Mouse (Mus musculus) adrenal gland, postnatal 4 days (tissue): Measurements from ENCODE around the gene Ric3. TPM values are rescaled to one million over a fixed set of nuclear protein-coding genes. Genes with fewer than 3 reads are reported as not detected.
A peak's percentile ranks its signal among the peaks of the same experiment; 100 is the strongest.

ENCODE experiments used
- DNase-seq, 2 experiments: peaks; one replicate each; pipeline ENCODE4 v3.0.0; 2021 to 2022; ENCODE audit warnings: low spot score in 2 of 2, mixed read lengths in 2 of 2
- total RNA-seq, 2 experiments: library from RNA; stranded (reverse); gene quantifications; 2 replicates each; pipeline ENCODE4 v1.2.3; 2021

Ric3 gene
- total RNA-seq, 2 experiments from 2014 or later: 24.6 to 28.1 TPM

DNA sequence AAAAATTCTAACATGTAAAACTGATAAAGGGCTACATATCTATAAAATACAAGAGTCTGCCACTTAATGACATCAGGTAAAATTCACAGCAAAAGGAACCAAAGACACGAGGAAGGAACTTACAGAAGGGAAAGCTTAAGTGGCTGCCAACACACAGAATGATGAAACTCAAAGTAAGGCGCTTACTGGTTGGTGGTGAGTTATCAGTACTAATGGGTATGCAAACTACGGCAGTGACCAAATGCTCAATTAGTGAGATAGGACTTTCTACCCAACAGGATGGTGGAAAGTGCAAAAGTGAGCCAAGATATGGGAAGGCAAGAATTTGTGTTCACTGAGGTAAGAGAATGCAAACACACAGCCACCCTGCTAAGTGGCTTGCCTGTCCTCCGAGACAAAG, 23.6 kb downstream of the Ric3 start:
- DNase-seq: no peak

DNA sequence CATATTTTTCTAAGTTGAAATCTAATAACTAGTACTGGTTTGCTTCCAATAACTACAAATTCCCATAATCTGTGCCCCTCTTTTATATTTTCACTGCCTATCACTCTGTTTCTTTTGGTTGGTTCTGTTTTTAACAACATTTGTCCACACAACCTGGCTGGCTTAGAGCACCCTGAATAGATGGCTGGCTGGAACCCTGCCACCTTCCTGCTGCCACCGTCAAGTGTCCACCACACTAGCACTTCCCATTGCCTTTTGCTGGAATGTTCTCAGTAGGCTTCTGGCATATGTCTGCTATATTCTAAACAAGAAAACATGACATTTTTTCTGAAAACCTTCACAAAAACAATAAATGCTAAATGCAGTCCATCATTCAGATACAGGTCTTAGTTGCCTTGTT, 32.3 kb downstream of the Ric3 start:
- DNase-seq: no peak

- DNase-seq: no peak
These were observed 37.3 kb downstream of the Ric3 start for GRCm38 (mm10) chr7:109045876-109046275.

DNA sequence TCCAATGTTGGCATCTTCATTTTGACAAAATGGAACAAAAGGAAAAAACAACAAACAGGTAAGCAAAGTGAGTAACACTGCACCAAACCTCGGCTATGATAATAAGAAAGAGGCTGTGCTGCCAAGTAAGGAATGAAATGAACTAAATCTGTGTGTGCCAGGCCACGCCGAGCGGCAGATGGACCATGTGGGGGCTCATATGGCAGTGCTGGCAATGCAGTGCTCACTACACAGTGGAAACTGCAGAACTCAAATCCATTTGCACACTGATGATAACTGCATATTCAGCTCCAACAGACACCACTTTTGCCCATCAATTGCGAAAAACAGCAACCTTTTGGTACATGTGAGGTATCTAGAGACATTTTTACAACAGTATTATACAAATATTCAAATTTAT, 43.7 kb downstream of the Ric3 start:
- DNase-seq: no peak

GRCm38 (mm10) chr7:109038987-109039386, 44.1 kb downstream of the Ric3 start:
- DNase-seq: no peak

DNA sequence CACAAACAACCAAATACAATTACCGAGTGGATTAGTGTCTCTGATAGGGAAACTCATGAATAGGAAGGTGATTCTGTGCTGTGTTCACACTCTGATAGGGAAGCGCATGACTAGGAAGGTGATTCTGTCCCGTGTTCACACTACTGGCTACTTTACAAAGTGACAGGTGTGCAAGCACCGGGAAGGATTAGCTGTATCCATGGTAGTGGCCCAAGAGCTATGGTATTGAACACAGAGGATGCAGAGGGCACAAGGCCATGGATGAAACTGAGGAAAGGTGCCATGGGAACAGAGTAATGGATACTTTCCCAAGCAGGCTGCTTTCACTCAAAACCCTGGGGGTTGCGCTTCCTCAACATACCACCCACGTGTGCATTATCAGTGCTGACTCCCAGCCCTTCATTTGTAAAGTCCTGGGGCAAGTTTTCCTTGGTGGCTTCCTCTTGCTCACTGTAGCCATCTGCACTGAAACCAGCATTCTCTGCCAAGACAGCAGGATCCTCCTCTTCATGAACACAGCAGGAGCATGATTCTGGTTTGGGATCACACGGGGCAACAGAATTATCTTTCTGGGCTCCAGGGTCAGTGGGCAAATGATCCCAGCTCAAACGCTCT, 44.9 kb downstream of the Ric3 start:
- no peak for DNase-seq

DNA sequence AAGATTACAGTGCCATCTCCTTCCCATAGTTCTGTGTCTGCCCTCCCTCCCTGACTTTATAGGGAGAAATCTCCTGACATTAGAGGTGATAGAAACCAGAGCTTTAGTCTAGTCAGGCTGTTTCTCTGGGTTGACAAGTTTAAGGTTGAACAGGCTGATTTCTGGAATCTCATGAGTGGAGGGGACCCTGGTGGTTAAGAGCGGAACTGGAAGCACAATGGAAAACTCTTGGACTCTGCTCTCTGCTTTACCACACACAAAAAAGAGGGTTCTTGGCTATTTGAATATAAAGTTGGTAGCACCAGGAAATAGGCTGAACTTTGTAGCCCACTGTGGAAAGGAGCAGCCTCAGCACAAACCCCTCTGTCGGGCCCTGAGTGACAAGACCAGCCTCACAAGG, 51.1 kb downstream of the Ric3 start:
- DNase-seq: no peak

GRCm38 (mm10) chr7:109031331-109031730, 51.8 kb downstream of the Ric3 start:
- DNase-seq: no peak

- DNase-seq: no peak
These were observed 53.1 kb downstream of the Ric3 start for GRCm38 (mm10) chr7:109029961-109030465.

GRCm38 (mm10) chr7:109028204-109028603, 54.9 kb downstream of the Ric3 start:
- DNase-seq: no peak

GRCm38 (mm10) chr7:109027721-109028120, 55.4 kb downstream of the Ric3 start:
- no peak for DNase-seq

DNA sequence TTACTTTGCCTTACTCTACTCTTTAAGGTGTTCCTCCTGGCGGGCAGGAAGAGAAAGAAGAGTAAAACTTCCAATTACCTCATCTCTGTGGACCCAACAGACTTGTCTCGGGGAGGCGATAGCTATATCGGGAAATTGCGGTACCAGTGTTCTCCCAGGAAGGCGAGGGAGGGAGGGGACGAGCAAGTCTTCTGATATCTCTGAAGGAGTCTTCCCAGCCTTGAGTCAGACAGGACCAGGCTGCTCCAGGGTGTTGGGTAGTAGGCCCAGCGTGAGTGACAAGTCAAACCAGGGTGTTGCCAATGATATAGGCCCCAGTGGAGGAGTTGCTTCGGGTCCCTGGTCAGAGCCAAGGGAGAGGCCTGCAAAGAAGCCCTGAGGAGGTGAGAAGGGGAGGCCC, 56.2 kb downstream of the Ric3 start:
- DNase-seq: no peak

DNA sequence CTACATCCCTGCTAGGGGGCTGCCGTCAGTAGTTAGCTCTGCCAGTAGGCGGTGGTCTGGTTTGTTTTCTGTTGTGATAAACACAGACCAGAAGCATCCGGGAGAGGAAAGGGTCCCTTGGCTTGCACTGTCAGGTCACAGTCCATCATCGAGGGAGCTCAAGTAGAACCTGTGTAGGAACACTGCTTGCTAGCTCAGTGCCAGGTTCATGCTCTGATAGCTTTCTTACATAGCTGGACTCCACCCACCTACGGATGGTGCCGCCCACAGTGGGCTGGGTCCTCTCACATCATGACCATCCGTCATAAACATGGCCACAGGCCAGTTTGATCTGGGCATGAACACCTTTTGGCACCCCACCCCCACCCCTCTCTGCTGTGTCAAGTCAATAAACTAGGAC, 57.4 kb downstream of the Ric3 start:
- no peak for DNase-seq

DNA sequence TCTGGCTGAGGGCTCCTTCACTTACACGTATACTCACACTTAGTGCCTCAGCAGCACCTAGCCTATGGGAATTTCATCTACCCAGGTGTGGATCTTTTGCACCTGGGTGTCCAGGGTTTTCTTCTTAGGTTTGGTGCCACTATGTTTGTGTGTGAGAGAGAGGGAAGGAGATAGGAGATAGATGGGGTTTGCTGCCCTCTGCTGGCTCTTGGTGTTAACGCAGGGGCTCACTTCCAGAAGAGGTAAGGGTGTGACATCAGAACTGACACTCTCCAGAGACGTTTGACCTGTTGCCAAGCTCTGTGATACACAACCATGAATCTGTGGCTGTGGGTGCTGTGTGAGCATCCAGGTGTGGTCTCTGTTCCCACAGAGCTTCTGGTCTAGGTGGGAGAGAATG, 61.7 kb downstream of the Ric3 start:
- peak in 1 of 2 experiments; percentile 36 for DNase-seq

GRCm38 (mm10) chr7:109019243-109019642, 63.9 kb downstream of the Ric3 start:
- no peak for DNase-seq

DNA sequence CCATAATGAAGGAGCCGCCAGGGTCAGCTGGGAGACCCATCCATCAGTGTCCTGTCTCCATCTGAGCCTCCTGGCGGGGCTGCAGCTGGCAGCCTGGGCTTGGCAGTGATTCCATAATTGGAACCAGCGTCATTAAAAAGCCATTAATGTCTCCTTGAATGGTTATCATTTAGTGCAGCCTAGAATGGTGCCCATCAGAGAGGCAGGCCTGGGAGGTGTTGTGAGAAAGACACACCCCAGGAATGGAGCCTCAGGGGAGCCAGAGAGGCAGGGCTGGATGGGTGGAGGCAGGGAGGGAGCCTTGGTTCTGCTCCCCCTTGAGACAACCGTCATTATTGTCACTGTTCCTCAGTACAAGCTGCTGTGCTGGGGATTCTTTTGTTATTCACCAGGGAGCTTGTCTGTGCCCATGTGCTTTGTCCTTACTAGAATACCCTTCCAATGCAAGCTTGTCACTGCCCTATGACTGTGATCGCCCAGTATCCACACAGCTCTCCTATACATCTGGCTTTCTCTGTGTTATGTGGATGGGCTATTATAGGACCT, 66.7 kb downstream of the Ric3 start:
- DNase-seq: no peak

- DNase-seq: no peak
These were observed 68.3 kb downstream of the Ric3 start for GRCm38 (mm10) chr7:109014851-109015250.

DNA sequence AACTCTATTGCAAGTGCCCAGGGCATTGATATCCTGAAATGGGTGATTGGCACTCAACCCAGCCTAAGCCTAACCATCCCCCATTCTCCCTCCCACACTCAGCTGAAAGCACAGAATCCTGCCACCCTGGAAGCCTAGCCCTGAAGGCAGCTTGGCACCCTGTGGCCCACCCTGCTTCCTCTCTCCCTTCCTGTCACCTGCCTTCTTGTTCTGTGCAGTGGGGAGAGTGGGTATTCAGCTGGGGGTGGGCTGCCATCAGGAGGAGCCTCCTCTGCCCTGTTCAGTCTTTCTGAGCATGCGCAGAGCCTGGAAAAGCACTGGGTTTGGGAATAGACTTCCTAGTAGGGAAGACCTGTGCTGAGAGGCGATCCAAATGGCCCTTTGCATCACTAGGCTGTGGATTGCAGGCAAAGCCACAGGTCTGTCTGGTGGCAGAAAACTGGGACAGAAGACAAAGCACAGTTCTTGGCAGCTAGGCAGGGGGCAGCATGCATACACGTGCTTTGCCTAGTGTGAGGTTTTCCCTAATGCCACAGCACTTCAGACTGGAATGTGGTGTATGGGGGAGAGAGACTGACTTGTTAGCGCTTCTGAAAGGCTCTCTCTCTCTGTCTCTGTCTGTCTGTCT, 70.0 kb downstream of the Ric3 start:
- DNase-seq: no peak

GRCm38 (mm10) chr7:109012575-109012974, 70.6 kb downstream of the Ric3 start:
- no peak for DNase-seq

DNA sequence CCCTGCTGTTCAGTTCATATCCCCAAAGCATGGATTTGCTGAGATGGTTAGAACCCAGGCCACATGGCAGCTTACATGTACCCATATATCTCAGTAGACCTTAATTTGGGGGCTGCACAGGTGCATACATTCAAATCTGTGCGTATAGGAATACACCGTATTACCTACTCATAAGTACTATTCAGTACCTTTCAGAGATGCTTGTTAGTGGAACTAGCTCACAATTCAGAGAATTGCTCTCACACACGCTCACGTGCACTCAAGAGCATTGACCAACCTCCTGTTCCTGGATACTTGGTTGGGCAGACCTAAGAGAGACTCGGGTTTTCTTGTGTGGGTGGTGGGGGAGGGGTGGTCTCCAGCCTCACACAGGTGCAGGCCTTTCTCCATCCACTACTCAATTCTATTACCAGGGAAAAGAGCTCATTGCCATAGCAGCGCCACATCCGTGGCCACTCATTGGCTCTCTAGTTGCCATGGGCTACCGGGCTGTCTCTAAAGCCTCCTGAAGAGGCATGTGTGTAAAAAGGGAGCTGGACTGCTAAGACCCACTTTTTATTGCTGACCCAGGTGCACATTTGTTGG, 71.4 kb downstream of the Ric3 start:
- no peak for DNase-seq

- no peak for DNase-seq
These were observed 72.2 kb downstream of the Ric3 start for GRCm38 (mm10) chr7:109010720-109011595.
